Mouse (Mus musculus): ENCODE results near the gene Egfl6. TPM values are rescaled to one million over a fixed set of nuclear protein-coding genes. Genes with fewer than 3 reads are reported as not detected.
A peak's percentile ranks its signal among the peaks of the same experiment; 100 is the strongest.

Gene Egfl6
- 8.5 and 8.8 TPM in 2 replicates for polyA plus RNA-seq (2016; fragmentation: Nextera tagmentation; extraction: Ambion mirVana)

- H3K4me2 ChIP-seq = peak within 1 kb of the TSS; percentile 67
- H3K4me3 ChIP-seq (replicated peaks) = peak within 1 kb of the TSS; percentile 36
- WGBS = 25% methylated on average over 39 of the region's 39 CpGs
- ATAC-seq (ENCODE audit: low FRiP score) = peak; percentile 61; the same call in 1 of the 2 replicates
- no peaks in the 10 kb centered on the region for H3K36me3 ChIP-seq (replicated peaks)
- H3K9me3 ChIP-seq = no peaks in the 10 kb centered on the region
- H3K4me1 ChIP-seq = no peaks in the 10 kb centered on the region
- H3K9ac ChIP-seq = peak within 1 kb of the TSS; percentile 21; the same call in 1 of the 2 replicates
- H3K27ac ChIP-seq = no peak within 1 kb of the TSS
- H3K27me3 ChIP-seq = peaks cover 69% of the 10 kb centered on the region
Measured at GRCm38 (mm10) chrX:166584947-166585824, at the start of gene Egfl6. Egfl6 (minus strand) TSS chrX:166585720.

GRCm38 (mm10) chrX:166626866-166627570 lies 41.5 kb upstream of the Egfl6 start:
- 63% methylated on average over 3 of the region's 3 CpGs for WGBS
- Histone ChIP-seq H3K36me3 (replicated peaks) (no peaks in the 10 kb centered on the region), H3K4me3 (replicated peaks) (no peak overlapping the region), H3K27ac (no peak overlapping the region), H3K4me1 (no peaks in the 10 kb centered on the region), H3K4me2 (no peak overlapping the region), H3K9me3 (no peaks in the 10 kb centered on the region), H3K27me3 (peaks cover 30% of the 10 kb centered on the region), H3K9ac (no peak overlapping the region)
- no peak for ATAC-seq (ENCODE audit: low FRiP score)

- Histone ChIP-seq H3K4me1 (peaks cover 6% of the 10 kb centered on the region; the same call in 1 of the 2 replicates), H3K27ac (no peak overlapping the region), H3K36me3 (replicated peaks) (no peaks in the 10 kb centered on the region), H3K9me3 (no peaks in the 10 kb centered on the region), H3K4me2 (no peak overlapping the region), H3K27me3 (peaks cover 30% of the 10 kb centered on the region), H3K9ac (no peak overlapping the region), H3K4me3 (replicated peaks) (no peak overlapping the region)
- ATAC-seq (ENCODE audit: low FRiP score) = no peak
- 79% methylated on average over 4 of the region's 4 CpGs for WGBS
Measured at GRCm38 (mm10) chrX:166626174-166626573, 40.7 kb upstream of the Egfl6 start.

- Histone ChIP-seq H3K4me2 (no peak overlapping the region), H3K36me3 (replicated peaks) (no peaks in the 10 kb centered on the region), H3K9ac (no peak overlapping the region), H3K9me3 (no peaks in the 10 kb centered on the region), H3K27me3 (peaks cover 50% of the 10 kb centered on the region), H3K4me3 (replicated peaks) (no peak overlapping the region), H3K27ac (no peak overlapping the region), H3K4me1 (peaks cover 6% of the 10 kb centered on the region; the same call in 1 of the 2 replicates)
- ATAC-seq (ENCODE audit: low FRiP score) = no peak
- 78% methylated on average over 3 of the region's 3 CpGs for WGBS
Measured at GRCm38 (mm10) chrX:166623176-166623575, 37.7 kb upstream of the Egfl6 start.

GRCm38 (mm10) chrX:166621560-166622301 lies 36.2 kb upstream of the Egfl6 start:
- H3K27me3 ChIP-seq = peaks cover 45% of the 10 kb centered on the region
- no peak overlapping the region for H3K27ac ChIP-seq
- no peak overlapping the region for H3K4me2 ChIP-seq
- no peaks in the 10 kb centered on the region for H3K9me3 ChIP-seq
- no peaks in the 10 kb centered on the region for H3K36me3 ChIP-seq (replicated peaks)
- H3K4me1 ChIP-seq = peaks cover 6% of the 10 kb centered on the region; the same call in 1 of the 2 replicates
- no peak overlapping the region for H3K4me3 ChIP-seq (replicated peaks)
- no peak overlapping the region for H3K9ac ChIP-seq
- WGBS = 63% methylated on average over 9 of the region's 9 CpGs
- 0 out of 2 replicates have a peak, but pooled peaks have one; percentile 20 for ATAC-seq (ENCODE audit: low FRiP score)

- Histone ChIP-seq H3K27me3 (peaks cover 40% of the 10 kb centered on the region), H3K4me2 (no peak overlapping the region), H3K4me1 (peaks cover 6% of the 10 kb centered on the region; the same call in 1 of the 2 replicates), H3K9ac (no peak overlapping the region), H3K9me3 (no peaks in the 10 kb centered on the region), H3K4me3 (replicated peaks) (no peak overlapping the region), H3K27ac (no peak overlapping the region), H3K36me3 (replicated peaks) (no peaks in the 10 kb centered on the region)
- ATAC-seq (ENCODE audit: low FRiP score) = no peak
- 69% methylated on average over 6 of the region's 6 CpGs for WGBS
Measured at GRCm38 (mm10) chrX:166620900-166621299, 35.4 kb upstream of the Egfl6 start.

- H3K9me3 ChIP-seq = no peaks in the 10 kb centered on the region
- H3K4me2 ChIP-seq = no peak overlapping the region
- H3K27me3 ChIP-seq = peaks cover 42% of the 10 kb centered on the region
- no peak overlapping the region for H3K4me3 ChIP-seq (replicated peaks)
- no peak overlapping the region for H3K27ac ChIP-seq
- H3K36me3 ChIP-seq (replicated peaks) = no peaks in the 10 kb centered on the region
- no peak for ATAC-seq (ENCODE audit: low FRiP score)
- peaks cover 6% of the 10 kb centered on the region; the same call in 1 of the 2 replicates for H3K4me1 ChIP-seq
- H3K9ac ChIP-seq = no peak overlapping the region
- WGBS = 77% methylated on average over 4 of the region's 4 CpGs
Measured at GRCm38 (mm10) chrX:166619084-166619483, 33.6 kb upstream of the Egfl6 start.

- H3K27ac ChIP-seq = no peak overlapping the region
- no peaks in the 10 kb centered on the region for H3K36me3 ChIP-seq (replicated peaks)
- H3K9ac ChIP-seq = no peak overlapping the region
- no peak overlapping the region for H3K4me2 ChIP-seq
- ATAC-seq (ENCODE audit: low FRiP score) = no peak
- H3K4me3 ChIP-seq (replicated peaks) = no peak overlapping the region
- WGBS = 79% methylated on average over 7 of the region's 7 CpGs
- peaks cover 31% of the 10 kb centered on the region for H3K27me3 ChIP-seq
- H3K4me1 ChIP-seq = no peaks in the 10 kb centered on the region
- H3K9me3 ChIP-seq = no peaks in the 10 kb centered on the region
Measured at GRCm38 (mm10) chrX:166615191-166615590, 29.7 kb upstream of the Egfl6 start.

GRCm38 (mm10) chrX:166576111-166576510 lies 9.4 kb downstream of the Egfl6 start:
- ATAC-seq (ENCODE audit: low FRiP score) = no peak
- WGBS = 70% methylated on average over 1 of the region's 1 CpGs
- peaks cover 19% of the 10 kb centered on the region for H3K27me3 ChIP-seq

GRCm38 (mm10) chrX:166565983-166566382 lies 19.5 kb downstream of the Egfl6 start:
- no peak for ATAC-seq (ENCODE audit: low FRiP score)
- peaks cover 12% of the 10 kb centered on the region for H3K27me3 ChIP-seq

More at GRCm38 (mm10) chrX:166576111-166576510, 9.4 kb downstream of the Egfl6 start:
- H3K9me3 ChIP-seq = no peaks in the 10 kb centered on the region
- no peak overlapping the region for H3K4me2 ChIP-seq
- no peak overlapping the region for H3K27ac ChIP-seq
- no peaks in the 10 kb centered on the region for H3K36me3 ChIP-seq (replicated peaks)
- no peak overlapping the region for H3K4me3 ChIP-seq (replicated peaks)
- no peaks in the 10 kb centered on the region for H3K4me1 ChIP-seq
- no peak overlapping the region for H3K9ac ChIP-seq

GRCm38 (mm10) chrX:166565401-166565800 lies 20.1 kb downstream of the Egfl6 start:
- 63% methylated on average over 5 of the region's 5 CpGs for WGBS
- Histone ChIP-seq H3K4me2 (no peak overlapping the region), H3K9me3 (no peaks in the 10 kb centered on the region), H3K27ac (no peak overlapping the region), H3K36me3 (replicated peaks) (no peaks in the 10 kb centered on the region), H3K4me1 (no peaks in the 10 kb centered on the region), H3K27me3 (peaks cover 12% of the 10 kb centered on the region), H3K4me3 (replicated peaks) (no peak overlapping the region), H3K9ac (no peak overlapping the region)
- no peak for ATAC-seq (ENCODE audit: low FRiP score)

More at GRCm38 (mm10) chrX:166565983-166566382, 19.5 kb downstream of the Egfl6 start:
- 88% methylated on average over 6 of the region's 6 CpGs for WGBS
- Histone ChIP-seq H3K4me1 (no peaks in the 10 kb centered on the region), H3K9me3 (no peaks in the 10 kb centered on the region), H3K27ac (no peak overlapping the region), H3K9ac (no peak overlapping the region), H3K36me3 (replicated peaks) (no peaks in the 10 kb centered on the region), H3K4me2 (no peak overlapping the region), H3K4me3 (replicated peaks) (no peak overlapping the region)

GRCm38 (mm10) chrX:166564900-166565299 lies 20.6 kb downstream of the Egfl6 start:
- WGBS = 75% methylated on average over 5 of the region's 5 CpGs
- Histone ChIP-seq H3K36me3 (replicated peaks) (no peaks in the 10 kb centered on the region), H3K27ac (no peak overlapping the region), H3K4me3 (replicated peaks) (no peak overlapping the region), H3K4me2 (no peak overlapping the region), H3K27me3 (peaks cover 12% of the 10 kb centered on the region), H3K4me1 (no peaks in the 10 kb centered on the region), H3K9me3 (no peaks in the 10 kb centered on the region), H3K9ac (no peak overlapping the region)
- ATAC-seq (ENCODE audit: low FRiP score) = no peak

Data from forebrain, embryonic 12.5 days (tissue).